Mouse (Mus musculus): ENCODE results near the gene Mapre1. TPM values are rescaled to one million over a fixed set of nuclear protein-coding genes. Genes with fewer than 3 reads are reported as not detected.

The Mapre1 gene
- polyA plus RNA-seq, 1 experiment from 2014 or later = 443 TPM

DNA sequence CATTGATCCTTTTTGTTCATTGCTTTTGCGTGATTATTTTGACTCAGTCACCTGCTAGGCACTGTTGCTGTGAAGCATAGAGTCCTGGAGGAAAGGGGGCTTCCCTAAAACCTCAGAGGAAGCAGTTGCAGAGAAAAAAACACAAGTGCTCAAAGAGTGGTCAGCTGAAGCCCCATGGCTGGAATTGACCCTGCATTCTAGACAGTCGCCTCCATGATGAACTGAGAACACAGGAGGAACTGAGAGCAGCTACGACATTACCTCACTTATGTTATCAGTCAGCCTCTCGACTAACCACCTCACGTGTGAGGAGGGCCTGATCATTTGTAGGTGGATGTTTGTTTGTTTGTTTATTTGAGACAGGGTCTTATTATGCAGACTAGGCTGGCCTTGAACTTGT is 21.0 kb downstream of the Mapre1 start:
- WGBS = 97% methylated on average over 5 of the region's 5 CpGs
- DNase-seq = no peak
- no peak overlapping the region for H3K27ac ChIP-seq (replicated peaks; ENCODE audit: low read depth, low read length)
- no peak for ATAC-seq (ENCODE audit: low FRiP score, low TSS enrichment)
- no peaks in the 10 kb centered on the region for H3K4me1 ChIP-seq (ENCODE audit: control insufficient read depth, insufficient read depth, low read length)
- H3K4me2 ChIP-seq (ENCODE audit: low read length) = no peak overlapping the region
- no peaks in the 10 kb centered on the region for H3K9me3 ChIP-seq (ENCODE audit: control insufficient read depth, low read length)
- H3K27me3 ChIP-seq (ENCODE audit: control insufficient read depth, insufficient read depth, low read length) = no peaks in the 10 kb centered on the region
- H3K36me3 ChIP-seq (ENCODE audit: control insufficient read depth, insufficient read depth, low read length) = peaks cover 98% of the 10 kb centered on the region
- no peak overlapping the region for H3K4me3 ChIP-seq (replicated peaks; ENCODE audit: low read depth, low read length)
- H3K9ac ChIP-seq (replicated peaks; ENCODE audit: low read length) = no peak overlapping the region

DNA sequence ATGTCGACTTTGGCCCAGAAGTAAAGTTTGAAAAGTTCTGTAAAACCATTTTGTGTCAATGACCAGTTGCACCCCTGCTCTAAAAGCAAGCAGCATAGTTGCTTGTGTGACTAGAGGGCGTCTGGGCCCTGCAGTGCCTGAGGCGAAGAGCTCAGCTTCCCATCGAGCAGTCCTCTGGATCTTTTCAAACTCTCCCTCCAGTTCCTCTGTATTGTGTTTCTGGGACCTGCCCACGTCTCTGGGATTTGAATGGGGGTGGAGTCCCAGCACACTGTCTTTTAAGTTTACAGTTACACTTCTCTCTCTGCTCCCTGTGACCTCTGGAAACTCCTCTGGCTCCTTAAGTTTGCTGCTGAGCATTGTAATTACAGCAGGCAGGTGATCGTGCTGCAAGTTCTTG is 26.4 kb downstream of the Mapre1 start:
- no peaks in the 10 kb centered on the region for H3K4me1 ChIP-seq (ENCODE audit: control insufficient read depth, insufficient read depth, low read length)
- H3K9me3 ChIP-seq (ENCODE audit: control insufficient read depth, low read length) = no peaks in the 10 kb centered on the region
- H3K9ac ChIP-seq (replicated peaks; ENCODE audit: low read length) = no peak overlapping the region
- DNase-seq = no peak
- peaks cover 85% of the 10 kb centered on the region for H3K36me3 ChIP-seq (ENCODE audit: control insufficient read depth, insufficient read depth, low read length)
- H3K27ac ChIP-seq (replicated peaks; ENCODE audit: low read depth, low read length) = no peak overlapping the region
- no peak overlapping the region for H3K4me2 ChIP-seq (ENCODE audit: low read length)
- H3K27me3 ChIP-seq (ENCODE audit: control insufficient read depth, insufficient read depth, low read length) = no peaks in the 10 kb centered on the region
- no peak overlapping the region for H3K4me3 ChIP-seq (replicated peaks; ENCODE audit: low read depth, low read length)
- WGBS = 70% methylated on average over 6 of the region's 6 CpGs
- ATAC-seq (ENCODE audit: low FRiP score, low TSS enrichment) = no peak

DNA sequence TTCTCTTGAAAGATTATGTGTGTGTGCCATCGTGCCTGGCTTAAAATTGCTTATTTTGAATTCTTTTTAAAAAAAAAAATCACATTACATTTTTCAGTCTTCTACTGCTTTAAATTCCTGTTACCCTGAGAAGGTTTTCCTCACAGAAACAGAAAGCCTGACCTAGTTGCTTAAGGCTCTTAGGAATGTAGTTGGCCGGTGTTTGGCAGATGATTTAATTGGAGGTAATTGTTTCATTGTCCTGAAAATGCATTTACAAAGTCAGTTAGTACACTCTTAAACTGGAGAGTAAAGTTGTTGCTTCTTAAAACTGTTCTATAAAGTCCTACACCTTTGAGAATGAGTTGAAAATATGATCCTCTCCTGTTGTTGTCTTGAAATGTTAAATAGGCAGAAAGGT is 27.8 kb downstream of the Mapre1 start:
- WGBS = 86% methylated on average over 2 of the region's 2 CpGs
- Histone ChIP-seq H3K9me3 (ENCODE audit: control insufficient read depth, low read length) (no peaks in the 10 kb centered on the region), H3K4me2 (ENCODE audit: low read length) (no peak overlapping the region), H3K27ac (replicated peaks; ENCODE audit: low read depth, low read length) (no peak overlapping the region), H3K27me3 (ENCODE audit: control insufficient read depth, insufficient read depth, low read length) (no peaks in the 10 kb centered on the region), H3K4me1 (ENCODE audit: control insufficient read depth, insufficient read depth, low read length) (no peaks in the 10 kb centered on the region), H3K4me3 (replicated peaks; ENCODE audit: low read depth, low read length) (no peak overlapping the region), H3K36me3 (ENCODE audit: control insufficient read depth, insufficient read depth, low read length) (peaks cover 83% of the 10 kb centered on the region), H3K9ac (replicated peaks; ENCODE audit: low read length) (no peak overlapping the region)
- DNase-seq (no peak), ATAC-seq (ENCODE audit: low FRiP score, low TSS enrichment) (no peak)

DNA sequence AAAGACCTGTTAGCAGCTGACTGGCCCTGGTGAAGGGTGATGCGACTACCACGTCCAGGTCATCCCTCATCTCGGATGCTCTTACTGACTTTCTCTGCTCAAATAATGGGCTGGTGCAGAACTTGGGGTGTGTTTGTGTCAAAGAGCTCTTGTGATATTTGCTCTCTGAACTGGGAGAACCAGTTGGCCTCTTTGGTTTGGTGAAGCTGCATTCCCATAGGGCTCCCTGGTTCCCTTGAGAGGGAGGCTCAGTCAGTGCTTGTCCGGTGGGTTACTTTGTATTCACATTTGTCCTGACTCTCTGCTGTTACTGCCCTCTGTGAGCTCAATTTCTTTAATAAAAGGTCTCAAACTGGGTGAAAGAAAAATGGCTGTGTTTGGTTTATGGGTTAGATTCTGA is 31.9 kb downstream of the Mapre1 start:
- Histone ChIP-seq H3K27me3 (ENCODE audit: control insufficient read depth, insufficient read depth, low read length) (no peaks in the 10 kb centered on the region), H3K36me3 (ENCODE audit: control insufficient read depth, insufficient read depth, low read length) (peaks cover 50% of the 10 kb centered on the region), H3K4me3 (replicated peaks; ENCODE audit: low read depth, low read length) (no peak overlapping the region), H3K4me2 (ENCODE audit: low read length) (no peak overlapping the region), H3K27ac (replicated peaks; ENCODE audit: low read depth, low read length) (no peak overlapping the region), H3K4me1 (ENCODE audit: control insufficient read depth, insufficient read depth, low read length) (no peaks in the 10 kb centered on the region), H3K9ac (replicated peaks; ENCODE audit: low read length) (no peak overlapping the region), H3K9me3 (ENCODE audit: control insufficient read depth, low read length) (no peaks in the 10 kb centered on the region)
- WGBS = 93% methylated on average over 4 of the region's 4 CpGs
- ATAC-seq (ENCODE audit: low FRiP score, low TSS enrichment) (no peak), DNase-seq (no peak)

DNA sequence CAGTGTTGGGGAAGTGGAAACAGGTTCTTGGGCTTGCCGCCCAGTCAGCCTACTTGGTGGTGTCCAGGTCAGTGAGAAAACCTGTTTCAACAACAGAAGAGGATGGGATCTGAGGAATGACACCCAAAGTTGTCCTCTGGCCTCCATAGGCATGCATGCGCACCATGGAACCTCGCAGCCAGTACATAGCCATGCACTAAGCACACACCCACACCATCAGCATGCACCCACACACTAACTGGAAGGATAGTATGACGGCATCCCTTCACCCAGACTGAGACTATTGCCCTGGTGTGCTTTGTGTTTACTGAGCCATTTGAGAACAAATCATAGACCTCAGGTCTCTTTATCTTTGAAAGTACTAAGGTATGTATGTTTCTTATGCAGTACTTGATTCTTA is 34.4 kb downstream of the Mapre1 start:
- H3K4me1 ChIP-seq (ENCODE audit: control insufficient read depth, insufficient read depth, low read length) = peaks cover 4% of the 10 kb centered on the region; the same call in 1 of the 2 replicates
- ATAC-seq (ENCODE audit: low FRiP score, low TSS enrichment) (no peak), DNase-seq (no peak)
- H3K9ac ChIP-seq (replicated peaks; ENCODE audit: low read length) = no peak overlapping the region
- 95% methylated on average over 4 of the region's 4 CpGs for WGBS
- H3K27ac ChIP-seq (replicated peaks; ENCODE audit: low read depth, low read length) = no peak overlapping the region
- H3K4me3 ChIP-seq (replicated peaks; ENCODE audit: low read depth, low read length) = no peak overlapping the region
- H3K4me2 ChIP-seq (ENCODE audit: low read length) = no peak overlapping the region
- peaks cover 30% of the 10 kb centered on the region for H3K36me3 ChIP-seq (ENCODE audit: control insufficient read depth, insufficient read depth, low read length)
- no peaks in the 10 kb centered on the region for H3K27me3 ChIP-seq (ENCODE audit: control insufficient read depth, insufficient read depth, low read length)
- no peaks in the 10 kb centered on the region for H3K9me3 ChIP-seq (ENCODE audit: control insufficient read depth, low read length)

DNA sequence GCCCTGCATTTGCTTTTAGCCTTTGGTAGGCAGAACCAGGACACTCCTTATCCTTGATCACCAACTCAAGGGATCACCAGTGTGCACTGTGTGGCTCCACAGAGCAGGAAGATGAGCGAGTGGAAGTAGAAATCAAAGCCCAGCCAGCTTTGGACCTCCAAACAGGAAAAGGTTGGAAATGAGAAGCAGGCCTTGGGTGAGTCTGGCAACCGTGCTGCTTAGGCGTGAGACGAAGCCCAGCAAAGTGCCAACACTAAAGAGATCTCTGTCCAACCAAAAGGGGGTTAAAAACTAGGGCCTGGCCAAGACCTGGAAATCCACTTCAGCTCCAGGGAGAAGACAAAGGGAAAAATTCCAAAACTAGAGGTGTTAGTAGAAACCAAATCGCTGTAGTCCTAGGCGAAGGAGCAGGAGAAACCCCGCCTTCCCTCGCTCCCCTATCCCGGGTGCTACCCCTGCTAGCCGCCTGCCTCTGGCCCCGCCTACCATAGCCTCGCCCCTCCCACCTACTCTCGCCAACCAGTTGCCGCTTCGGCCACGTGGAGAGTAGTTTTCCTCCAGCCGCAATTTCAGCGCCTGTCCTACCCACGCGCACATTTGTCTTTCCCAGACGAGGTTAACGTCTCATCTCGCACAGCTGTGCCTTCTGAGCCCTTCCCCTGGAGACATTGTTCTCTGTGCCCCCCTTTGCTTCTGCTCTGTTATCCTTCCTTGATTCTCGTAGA is 37.7 kb downstream of the Mapre1 start:
- Histone ChIP-seq H3K27me3 (ENCODE audit: control insufficient read depth, insufficient read depth, low read length) (no peaks in the 10 kb centered on the region), H3K9me3 (ENCODE audit: control insufficient read depth, low read length) (no peaks in the 10 kb centered on the region), H3K4me1 (ENCODE audit: control insufficient read depth, insufficient read depth, low read length) (peaks cover 4% of the 10 kb centered on the region; the same call in 1 of the 2 replicates), H3K9ac (replicated peaks; ENCODE audit: low read length) (no peak overlapping the region), H3K4me2 (ENCODE audit: low read length) (peak overlapping the region; percentile 58), H3K36me3 (ENCODE audit: control insufficient read depth, insufficient read depth, low read length) (peaks cover 5% of the 10 kb centered on the region; the same call in 1 of the 2 replicates), H3K27ac (replicated peaks; ENCODE audit: low read depth, low read length) (no peak overlapping the region), H3K4me3 (replicated peaks; ENCODE audit: low read depth, low read length) (peak overlapping the region; percentile 24)
- 13% methylated on average over 24 of the region's 24 CpGs for WGBS
- ATAC-seq (ENCODE audit: low FRiP score, low TSS enrichment) = peak; percentile 58; the same call in 1 of the 2 replicates
- DNase-seq = peak; percentile 70

DNA sequence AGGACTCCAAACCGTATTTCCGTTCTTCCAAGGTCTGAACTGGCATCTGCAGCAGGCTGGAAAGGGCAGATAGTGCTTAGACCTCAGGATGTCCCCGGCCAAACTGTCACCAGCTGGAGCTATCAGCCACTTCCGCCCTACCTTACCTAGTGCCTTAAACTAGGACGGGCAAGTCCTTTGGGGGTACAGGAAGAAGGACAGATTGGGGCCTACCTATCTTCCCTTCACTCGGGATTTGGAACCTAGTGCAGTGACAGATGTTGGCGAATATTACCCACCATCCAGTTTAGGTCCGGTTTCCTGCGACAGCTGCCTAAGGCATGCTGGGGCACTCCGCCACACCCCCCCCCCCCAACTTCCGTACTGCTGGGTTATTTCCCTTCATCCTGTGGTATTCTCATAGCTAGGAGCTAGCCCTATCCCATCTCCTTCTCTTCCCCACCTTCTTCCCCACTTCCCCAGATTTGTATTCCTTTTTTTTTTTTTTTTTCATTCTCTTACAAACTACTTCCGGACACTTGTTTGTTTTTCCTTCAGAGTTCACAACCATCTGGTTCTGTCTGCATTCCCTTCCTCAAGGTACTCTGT is 38.4 kb downstream of the Mapre1 start, which contains the start of gene Efcab8:
Efcab8 (plus strand) TSS at position 538 of the 588 bp plus-strand sequence.
- no peak within 1 kb of the TSS for H3K27ac ChIP-seq (replicated peaks; ENCODE audit: low read depth, low read length)

DNA sequence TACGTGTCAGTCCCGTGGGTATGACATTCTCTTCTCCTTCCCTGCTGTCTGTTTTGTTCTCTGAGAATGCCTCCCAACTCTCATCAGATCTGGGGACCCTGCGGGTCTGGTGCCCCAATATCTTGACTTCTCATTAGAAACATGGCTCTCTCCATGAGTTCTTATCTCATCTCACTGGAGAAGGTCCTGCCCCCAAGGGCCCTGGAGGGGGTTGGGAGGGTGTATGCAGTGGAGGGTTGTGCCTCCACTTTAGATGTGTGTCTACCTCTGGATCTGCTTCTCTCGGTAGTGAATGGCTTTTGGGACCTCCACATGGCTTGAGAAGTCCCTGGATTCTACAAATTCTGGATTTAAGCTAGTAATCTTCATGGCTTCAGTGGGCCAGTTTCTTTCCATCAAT is 40.1 kb downstream of the Mapre1 start:
- DNase-seq = no peak

More for the DNA sequence above, 38.4 kb downstream of the Mapre1 start, which contains the start of gene Efcab8:
- peaks cover 4% of the 10 kb centered on the region; the same call in 1 of the 2 replicates for H3K4me1 ChIP-seq (ENCODE audit: control insufficient read depth, insufficient read depth, low read length)
- H3K27me3 ChIP-seq (ENCODE audit: control insufficient read depth, insufficient read depth, low read length) = no peaks in the 10 kb centered on the region
- H3K9ac ChIP-seq (replicated peaks; ENCODE audit: low read length) = no peak within 1 kb of the TSS
- peak within 1 kb of the TSS; percentile 24 for H3K4me3 ChIP-seq (replicated peaks; ENCODE audit: low read depth, low read length)
- no peaks in the 10 kb centered on the region for H3K9me3 ChIP-seq (ENCODE audit: control insufficient read depth, low read length)
- H3K36me3 ChIP-seq (ENCODE audit: control insufficient read depth, insufficient read depth, low read length) = no peaks in the 10 kb centered on the region
- peak within 1 kb of the TSS; percentile 58 for H3K4me2 ChIP-seq (ENCODE audit: low read length)
- WGBS = 55% methylated on average over 12 of the region's 12 CpGs
- no peak for ATAC-seq (ENCODE audit: low FRiP score, low TSS enrichment)
- DNase-seq = no peak

DNA sequence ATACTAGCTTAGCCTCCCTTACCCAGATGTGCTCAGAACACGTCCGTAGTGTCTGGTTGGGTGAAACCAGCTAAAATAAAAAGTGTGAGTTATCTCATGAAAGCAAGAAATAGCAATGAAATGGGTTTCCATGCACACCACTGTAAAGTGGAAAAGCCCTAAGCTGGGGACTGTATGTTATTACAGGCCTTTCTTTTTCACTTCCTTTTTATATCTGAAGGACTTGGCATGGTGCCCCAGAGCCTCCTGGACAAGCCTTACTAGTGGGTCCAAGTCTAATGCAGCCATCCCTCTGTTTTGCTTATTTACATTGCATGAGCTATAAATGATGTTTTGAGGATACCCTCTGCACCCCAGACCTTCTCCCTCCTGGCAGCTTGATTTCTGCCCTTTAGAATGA is 43.6 kb downstream of the Mapre1 start:
- DNase-seq (no peak), ATAC-seq (ENCODE audit: low FRiP score, low TSS enrichment) (no peak)
- WGBS = 96% methylated on average over 2 of the region's 2 CpGs
- Histone ChIP-seq H3K4me2 (ENCODE audit: low read length) (no peak overlapping the region), H3K9ac (replicated peaks; ENCODE audit: low read length) (no peak overlapping the region), H3K27me3 (ENCODE audit: control insufficient read depth, insufficient read depth, low read length) (no peaks in the 10 kb centered on the region), H3K4me1 (ENCODE audit: control insufficient read depth, insufficient read depth, low read length) (no peaks in the 10 kb centered on the region), H3K4me3 (replicated peaks; ENCODE audit: low read depth, low read length) (no peak overlapping the region), H3K9me3 (ENCODE audit: control insufficient read depth, low read length) (no peaks in the 10 kb centered on the region), H3K36me3 (ENCODE audit: control insufficient read depth, insufficient read depth, low read length) (no peaks in the 10 kb centered on the region), H3K27ac (replicated peaks; ENCODE audit: low read depth, low read length) (no peak overlapping the region)

More for the DNA sequence above, 40.1 kb downstream of the Mapre1 start:
- no peak overlapping the region for H3K27ac ChIP-seq (replicated peaks; ENCODE audit: low read depth, low read length)
- no peak overlapping the region for H3K9ac ChIP-seq (replicated peaks; ENCODE audit: low read length)
- 84% methylated on average over 4 of the region's 4 CpGs for WGBS
- no peaks in the 10 kb centered on the region for H3K27me3 ChIP-seq (ENCODE audit: control insufficient read depth, insufficient read depth, low read length)
- no peak overlapping the region for H3K4me2 ChIP-seq (ENCODE audit: low read length)
- no peaks in the 10 kb centered on the region for H3K9me3 ChIP-seq (ENCODE audit: control insufficient read depth, low read length)
- H3K4me3 ChIP-seq (replicated peaks; ENCODE audit: low read depth, low read length) = no peak overlapping the region
- no peaks in the 10 kb centered on the region for H3K36me3 ChIP-seq (ENCODE audit: control insufficient read depth, insufficient read depth, low read length)
- H3K4me1 ChIP-seq (ENCODE audit: control insufficient read depth, insufficient read depth, low read length) = peaks cover 4% of the 10 kb centered on the region; the same call in 1 of the 2 replicates
- ATAC-seq (ENCODE audit: low FRiP score, low TSS enrichment) = no peak
